Mouse (Mus musculus): ENCODE results near the gene Iscu. TPM values are rescaled to one million over a fixed set of nuclear protein-coding genes. Genes with fewer than 3 reads are reported as not detected.

The Iscu gene
- polyA plus RNA-seq, 1 experiment from 2014 or later, result 107 TPM

DNA sequence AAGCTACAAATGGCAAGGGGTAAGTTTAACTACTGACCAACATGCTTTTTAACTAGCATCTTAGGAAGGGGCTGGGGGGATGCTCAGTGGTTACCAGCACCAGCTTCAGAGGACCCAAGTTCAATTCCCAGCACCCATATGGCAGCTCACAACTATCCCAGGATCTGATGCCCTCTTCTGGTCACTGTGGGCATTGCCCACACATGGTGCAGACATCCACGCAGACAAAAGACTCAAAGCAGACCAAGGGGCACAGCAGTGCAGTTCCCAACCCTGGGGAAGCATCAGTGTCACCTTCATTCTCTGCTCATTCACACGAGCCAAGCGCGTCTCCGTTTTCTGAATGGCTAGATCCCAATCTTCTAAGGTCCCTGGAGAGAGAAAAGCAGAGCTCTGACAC, 24.9 kb upstream of the Iscu start:
- 96% methylated on average over 5 of the region's 5 CpGs for WGBS
- Histone ChIP-seq H3K4me2 (ENCODE audit: low read depth, low read length) (no peak overlapping the region), H3K27me3 (replicated peaks; ENCODE audit: control insufficient read depth, insufficient read depth, low read length) (no peaks in the 10 kb centered on the region), H3K36me3 (ENCODE audit: control insufficient read depth, insufficient read depth, low read length) (peaks cover 100% of the 10 kb centered on the region), H3K9ac (ENCODE audit: low read depth, low read length) (no peak overlapping the region), H3K9me3 (ENCODE audit: control insufficient read depth, low read length) (no peaks in the 10 kb centered on the region), H3K27ac (replicated peaks; ENCODE audit: low read depth, low read length) (no peak overlapping the region), H3K4me1 (ENCODE audit: control insufficient read depth, insufficient read depth, low read length) (no peaks in the 10 kb centered on the region), H3K4me3 (ENCODE audit: low read depth, low read length) (no peak overlapping the region)
- DNase-seq (ENCODE audit: low spot score) (no peak), ATAC-seq (ENCODE audit: low read depth) (no peak)

DNA sequence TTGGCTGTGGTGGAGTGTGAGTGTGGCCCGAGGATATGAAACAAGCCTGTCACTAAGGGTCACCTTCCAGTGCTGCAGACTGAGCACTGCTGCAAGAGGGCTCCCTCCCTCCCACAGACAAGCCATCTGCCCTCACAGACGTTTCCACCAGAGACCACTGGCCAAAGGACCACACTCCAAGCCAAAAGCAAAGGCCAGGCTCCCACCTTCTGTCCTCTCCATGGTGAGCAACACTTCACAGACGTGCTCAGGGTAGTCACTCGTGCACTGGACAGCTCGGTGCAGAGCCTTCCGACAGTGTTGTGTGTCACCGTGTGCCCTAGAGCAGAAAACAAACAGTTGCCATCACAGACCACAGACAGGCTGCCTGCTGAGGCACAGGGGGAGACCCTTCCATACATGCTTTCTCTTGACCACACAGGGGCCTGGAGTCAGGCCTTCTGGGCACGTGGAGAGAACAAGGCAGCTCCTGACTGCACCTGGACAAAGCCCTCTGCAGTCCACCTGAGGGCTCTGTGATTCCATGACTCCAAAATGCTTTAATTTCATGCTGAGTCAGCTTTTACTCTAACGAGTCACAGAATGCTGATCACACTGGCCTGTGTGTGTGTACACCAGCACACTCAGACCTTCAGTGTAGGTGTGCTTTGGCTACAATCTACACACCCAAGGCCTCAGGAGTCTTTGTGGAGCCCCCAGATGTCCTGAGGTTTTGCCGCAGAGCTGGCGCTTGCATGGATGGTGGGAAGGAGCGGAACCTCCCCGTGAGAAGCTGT, 23.8 kb upstream of the Iscu start:
- ATAC-seq (ENCODE audit: low read depth) (no peak), DNase-seq (ENCODE audit: low spot score) (no peak)
- H3K9ac ChIP-seq (ENCODE audit: low read depth, low read length), result no peak overlapping the region
- H3K27ac ChIP-seq (replicated peaks; ENCODE audit: low read depth, low read length), result no peak overlapping the region
- H3K27me3 ChIP-seq (replicated peaks; ENCODE audit: control insufficient read depth, insufficient read depth, low read length), result no peaks in the 10 kb centered on the region
- no peaks in the 10 kb centered on the region for H3K9me3 ChIP-seq (ENCODE audit: control insufficient read depth, low read length)
- H3K4me1 ChIP-seq (ENCODE audit: control insufficient read depth, insufficient read depth, low read length), result no peaks in the 10 kb centered on the region
- no peak overlapping the region for H3K4me3 ChIP-seq (ENCODE audit: low read depth, low read length)
- no peak overlapping the region for H3K4me2 ChIP-seq (ENCODE audit: low read depth, low read length)
- WGBS, result 97% methylated on average over 13 of the region's 13 CpGs
- H3K36me3 ChIP-seq (ENCODE audit: control insufficient read depth, insufficient read depth, low read length), result peaks cover 100% of the 10 kb centered on the region

DNA sequence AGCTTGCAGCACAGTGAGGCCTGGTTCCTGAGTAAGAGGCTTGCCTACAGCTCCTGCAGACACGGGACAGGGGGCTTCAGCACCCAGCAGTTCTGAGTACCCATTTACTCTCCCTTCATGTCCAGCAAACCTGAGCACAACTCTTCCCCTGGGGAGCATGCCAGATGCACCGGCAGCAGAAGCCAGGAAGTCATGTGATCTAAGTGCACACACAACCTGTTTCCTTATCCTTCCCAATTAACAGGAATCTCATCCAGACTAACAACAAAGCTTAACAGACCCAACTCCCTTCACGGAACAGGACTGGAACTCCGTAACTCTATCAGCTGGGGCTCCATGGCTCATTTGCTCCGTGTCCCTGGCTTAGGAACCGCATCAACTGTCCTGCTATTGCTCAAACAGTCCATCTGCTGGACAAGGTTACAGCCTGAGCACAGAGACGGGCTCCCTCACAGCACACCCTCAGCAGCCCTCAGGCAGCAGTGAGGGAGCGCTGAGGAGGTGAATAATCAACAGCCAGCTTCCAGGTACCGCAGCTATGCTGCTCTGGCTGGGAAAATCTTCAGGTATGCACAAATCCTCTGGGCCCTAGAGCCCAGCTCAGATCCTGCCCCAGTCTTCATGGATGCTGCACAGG, 20.9 kb upstream of the Iscu start:
- peaks cover 100% of the 10 kb centered on the region for H3K36me3 ChIP-seq (ENCODE audit: control insufficient read depth, insufficient read depth, low read length)
- no peaks in the 10 kb centered on the region for H3K9me3 ChIP-seq (ENCODE audit: control insufficient read depth, low read length)
- no peak overlapping the region for H3K9ac ChIP-seq (ENCODE audit: low read depth, low read length)
- DNase-seq (ENCODE audit: low spot score) (no peak), ATAC-seq (ENCODE audit: low read depth) (no peak)
- H3K4me3 ChIP-seq (ENCODE audit: low read depth, low read length), result no peak overlapping the region
- H3K27me3 ChIP-seq (replicated peaks; ENCODE audit: control insufficient read depth, insufficient read depth, low read length), result no peaks in the 10 kb centered on the region
- H3K27ac ChIP-seq (replicated peaks; ENCODE audit: low read depth, low read length), result no peak overlapping the region
- H3K4me1 ChIP-seq (ENCODE audit: control insufficient read depth, insufficient read depth, low read length), result no peaks in the 10 kb centered on the region
- no peak overlapping the region for H3K4me2 ChIP-seq (ENCODE audit: low read depth, low read length)
- 88% methylated on average over 9 of the region's 9 CpGs for WGBS

DNA sequence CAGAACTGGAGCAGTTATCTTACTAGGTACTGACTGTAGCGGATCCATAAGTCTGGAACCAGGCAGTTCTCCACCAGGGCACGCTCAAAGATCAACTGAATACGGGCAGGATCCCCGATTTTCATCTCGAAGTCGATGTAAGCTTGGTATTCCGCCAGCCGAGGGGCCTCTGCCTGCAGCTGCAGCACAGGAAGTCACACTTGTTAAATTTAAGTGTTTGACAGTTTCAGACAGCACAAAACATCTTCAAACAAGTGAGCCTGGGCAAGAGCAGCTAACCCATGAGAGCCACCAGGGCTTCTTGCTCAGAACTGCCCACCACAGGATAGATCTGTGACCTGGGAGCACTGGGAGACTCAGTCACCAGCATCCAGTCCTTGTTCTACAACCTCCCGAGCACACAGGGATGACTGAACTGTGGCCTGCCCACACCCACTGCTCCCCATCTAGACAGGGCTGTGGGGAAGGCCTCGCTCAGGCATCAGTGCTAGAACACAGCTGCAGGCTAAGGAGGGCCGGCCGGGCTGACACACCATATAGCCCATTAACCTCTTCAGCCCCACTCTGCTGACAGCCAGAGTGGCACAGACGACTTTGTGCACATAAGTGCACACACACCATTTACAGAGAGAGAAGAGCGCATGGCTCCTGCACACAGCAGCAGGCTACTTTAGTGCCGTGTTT, 17.1 kb upstream of the Iscu start:
- Histone ChIP-seq H3K27ac (replicated peaks; ENCODE audit: low read depth, low read length) (no peak overlapping the region), H3K4me3 (ENCODE audit: low read depth, low read length) (no peak overlapping the region), H3K27me3 (replicated peaks; ENCODE audit: control insufficient read depth, insufficient read depth, low read length) (no peaks in the 10 kb centered on the region), H3K4me2 (ENCODE audit: low read depth, low read length) (no peak overlapping the region), H3K9ac (ENCODE audit: low read depth, low read length) (no peak overlapping the region), H3K4me1 (ENCODE audit: control insufficient read depth, insufficient read depth, low read length) (no peaks in the 10 kb centered on the region), H3K9me3 (ENCODE audit: control insufficient read depth, low read length) (no peaks in the 10 kb centered on the region), H3K36me3 (ENCODE audit: control insufficient read depth, insufficient read depth, low read length) (peaks cover 99% of the 10 kb centered on the region)
- 83% methylated on average over 15 of the region's 15 CpGs for WGBS
- DNase-seq (ENCODE audit: low spot score) (no peak), ATAC-seq (ENCODE audit: low read depth) (no peak)

DNA sequence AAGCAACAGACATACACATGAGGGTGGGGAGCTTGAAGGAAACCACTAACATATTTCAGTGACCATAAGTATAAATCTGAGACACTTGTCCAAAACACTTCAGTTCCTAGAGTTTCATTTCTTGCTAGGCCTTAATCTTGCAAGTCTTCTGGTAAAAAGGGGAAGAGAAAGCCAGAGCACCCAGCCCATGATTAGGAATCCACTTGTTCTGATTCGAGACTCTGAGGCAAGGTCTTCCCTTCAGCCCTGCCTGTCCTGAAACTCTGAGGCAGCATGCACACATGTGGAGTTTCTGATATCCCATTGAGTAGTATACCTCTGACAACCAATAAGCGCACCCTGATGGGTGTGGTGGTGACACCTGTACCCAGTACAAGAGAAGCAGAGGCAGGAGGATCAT, 11.0 kb upstream of the Iscu start:
- no peak overlapping the region for H3K27ac ChIP-seq (replicated peaks; ENCODE audit: low read depth, low read length)
- H3K4me1 ChIP-seq (ENCODE audit: control insufficient read depth, insufficient read depth, low read length), result no peaks in the 10 kb centered on the region
- H3K9me3 ChIP-seq (ENCODE audit: control insufficient read depth, low read length), result no peaks in the 10 kb centered on the region
- no peak overlapping the region for H3K9ac ChIP-seq (ENCODE audit: low read depth, low read length)
- DNase-seq (ENCODE audit: low spot score) (no peak), ATAC-seq (ENCODE audit: low read depth) (no peak)
- no peak overlapping the region for H3K4me2 ChIP-seq (ENCODE audit: low read depth, low read length)
- H3K4me3 ChIP-seq (ENCODE audit: low read depth, low read length), result no peak overlapping the region
- H3K27me3 ChIP-seq (replicated peaks; ENCODE audit: control insufficient read depth, insufficient read depth, low read length), result no peaks in the 10 kb centered on the region
- WGBS, result 91% methylated on average over 2 of the region's 2 CpGs
- peaks cover 79% of the 10 kb centered on the region for H3K36me3 ChIP-seq (ENCODE audit: control insufficient read depth, insufficient read depth, low read length)

DNA sequence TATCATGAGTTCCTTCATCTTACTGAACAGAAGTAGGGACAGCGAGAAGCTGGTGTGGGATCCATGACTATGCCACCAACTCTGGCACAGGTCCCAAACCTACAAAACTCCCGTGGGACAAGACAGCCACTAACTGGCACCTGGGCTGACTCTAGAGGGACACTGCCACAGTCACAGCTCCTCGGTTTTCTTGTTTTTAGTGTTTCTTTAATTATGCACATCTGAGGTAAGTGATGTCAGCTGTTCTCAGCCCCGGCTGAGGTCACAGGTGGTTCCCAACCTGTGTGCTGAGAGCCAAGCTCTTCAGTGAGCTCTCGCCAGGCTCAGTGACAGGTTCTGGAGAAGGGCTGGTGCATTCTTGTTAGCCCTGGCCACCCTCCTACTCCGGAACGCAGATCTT, 8.1 kb upstream of the Iscu start:
- Histone ChIP-seq H3K4me3 (ENCODE audit: low read depth, low read length) (no peak overlapping the region), H3K9ac (ENCODE audit: low read depth, low read length) (no peak overlapping the region), H3K4me2 (ENCODE audit: low read depth, low read length) (no peak overlapping the region), H3K4me1 (ENCODE audit: control insufficient read depth, insufficient read depth, low read length) (no peaks in the 10 kb centered on the region; the same call in 1 of the 2 replicates), H3K27ac (replicated peaks; ENCODE audit: low read depth, low read length) (no peak overlapping the region), H3K36me3 (ENCODE audit: control insufficient read depth, insufficient read depth, low read length) (peaks cover 66% of the 10 kb centered on the region), H3K9me3 (ENCODE audit: control insufficient read depth, low read length) (no peaks in the 10 kb centered on the region), H3K27me3 (replicated peaks; ENCODE audit: control insufficient read depth, insufficient read depth, low read length) (no peaks in the 10 kb centered on the region)
- DNase-seq (ENCODE audit: low spot score), result no peak
- 82% methylated on average over 7 of the region's 7 CpGs for WGBS
- ATAC-seq (ENCODE audit: low read depth), result no peak

DNA sequence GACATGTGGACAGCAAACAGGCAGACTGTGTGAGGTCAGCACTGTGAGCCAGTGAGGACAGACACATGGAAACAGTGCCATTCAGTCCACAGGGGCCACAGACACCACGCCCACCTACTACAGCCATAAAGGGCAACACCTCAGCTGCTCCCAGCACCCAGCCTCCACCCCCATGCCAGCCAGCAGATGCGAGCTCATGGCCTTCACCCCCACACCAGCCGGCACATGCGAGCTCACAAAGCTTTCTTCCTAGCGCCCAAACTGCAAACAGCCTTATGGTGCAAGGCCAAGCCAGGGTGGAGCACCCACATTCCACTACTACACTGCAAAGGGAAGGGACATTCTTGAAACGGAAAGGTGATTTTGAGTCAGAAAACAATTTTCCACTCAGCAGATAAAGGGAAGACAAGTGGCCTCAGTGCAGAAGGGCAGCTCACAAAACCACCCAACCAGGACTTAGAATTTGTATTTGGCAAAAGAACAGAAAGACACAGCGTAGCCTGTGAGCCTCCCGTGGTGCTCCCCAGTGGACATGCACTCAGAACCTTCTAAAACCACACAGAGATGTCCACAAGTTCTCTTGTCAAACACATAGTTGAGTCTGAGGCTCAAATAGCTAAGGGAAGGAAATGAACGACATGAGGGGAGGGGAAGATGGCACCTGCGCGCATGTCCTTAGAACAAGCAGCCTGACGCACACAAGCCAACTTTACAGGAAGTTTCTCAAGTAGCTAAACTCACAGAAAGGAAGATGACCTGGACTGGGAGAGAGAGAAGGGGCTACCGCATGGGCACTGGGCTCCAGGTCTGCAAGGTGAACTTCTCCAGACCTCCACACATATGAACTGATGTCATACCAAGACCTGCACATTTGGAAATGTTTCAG, 6.7 kb upstream of the Iscu start:
- no peak overlapping the region for H3K4me3 ChIP-seq (ENCODE audit: low read depth, low read length)
- 91% methylated on average over 13 of the region's 13 CpGs for WGBS
- H3K27ac ChIP-seq (replicated peaks; ENCODE audit: low read depth, low read length), result no peak overlapping the region
- ATAC-seq (ENCODE audit: low read depth), result no peak
- H3K9ac ChIP-seq (ENCODE audit: low read depth, low read length), result no peak overlapping the region
- peaks cover 10% of the 10 kb centered on the region for H3K4me1 ChIP-seq (ENCODE audit: control insufficient read depth, insufficient read depth, low read length)
- H3K9me3 ChIP-seq (ENCODE audit: control insufficient read depth, low read length), result no peaks in the 10 kb centered on the region
- peaks cover 52% of the 10 kb centered on the region for H3K36me3 ChIP-seq (ENCODE audit: control insufficient read depth, insufficient read depth, low read length)
- H3K27me3 ChIP-seq (replicated peaks; ENCODE audit: control insufficient read depth, insufficient read depth, low read length), result no peaks in the 10 kb centered on the region
- H3K4me2 ChIP-seq (ENCODE audit: low read depth, low read length), result no peak overlapping the region
- DNase-seq (ENCODE audit: low spot score), result no peak

DNA sequence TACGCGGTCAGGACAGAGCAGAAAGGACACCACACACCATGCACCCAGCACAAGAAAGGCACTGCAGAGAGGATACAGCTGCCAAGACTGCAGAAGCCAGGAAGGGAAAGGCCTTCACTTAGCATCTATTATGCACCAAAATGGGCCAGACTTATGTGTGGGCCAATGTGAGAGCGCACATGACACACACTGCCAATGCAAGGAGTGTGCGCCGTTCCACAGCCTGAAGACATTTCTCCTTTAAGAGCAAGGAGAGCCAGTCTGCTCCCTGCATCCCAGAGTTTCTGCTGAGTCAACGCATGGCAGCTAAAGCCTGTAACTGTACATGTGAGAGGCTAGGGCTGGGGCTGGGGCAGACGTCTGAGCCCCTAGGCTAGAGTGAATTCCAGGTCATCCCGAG, 3.7 kb upstream of the Iscu start:
- 90% methylated on average over 8 of the region's 8 CpGs for WGBS
- no peak overlapping the region for H3K27ac ChIP-seq (replicated peaks; ENCODE audit: low read depth, low read length)
- H3K4me3 ChIP-seq (ENCODE audit: low read depth, low read length), result no peak overlapping the region
- H3K4me1 ChIP-seq (ENCODE audit: control insufficient read depth, insufficient read depth, low read length), result peaks cover 10% of the 10 kb centered on the region
- H3K27me3 ChIP-seq (replicated peaks; ENCODE audit: control insufficient read depth, insufficient read depth, low read length), result no peaks in the 10 kb centered on the region
- no peak overlapping the region for H3K4me2 ChIP-seq (ENCODE audit: low read depth, low read length)
- ATAC-seq (ENCODE audit: low read depth) (no peak), DNase-seq (ENCODE audit: low spot score) (no peak)
- no peak overlapping the region for H3K9ac ChIP-seq (ENCODE audit: low read depth, low read length)
- H3K9me3 ChIP-seq (ENCODE audit: control insufficient read depth, low read length), result no peaks in the 10 kb centered on the region
- H3K36me3 ChIP-seq (ENCODE audit: control insufficient read depth, insufficient read depth, low read length), result peaks cover 23% of the 10 kb centered on the region
